Mouse (Mus musculus) c-Kit-positive CD71-positive TER-119-negative erythroid progenitor cells, embryonic 14.5 days (primary cell): Measurements from ENCODE around the gene Clec4n.
"Not testable (repeated sequence)": the region's sequence is repeated elsewhere in the genome, so short reads cannot be mapped to it uniquely, and the experiment has no call there.

Experiments
- DNase-seq: peaks from one replicate; pipeline ENCODE4 v3.0.0-alpha.2; 2013; ENCODE audit warnings: low read depth

Clec4n gene

DNA sequence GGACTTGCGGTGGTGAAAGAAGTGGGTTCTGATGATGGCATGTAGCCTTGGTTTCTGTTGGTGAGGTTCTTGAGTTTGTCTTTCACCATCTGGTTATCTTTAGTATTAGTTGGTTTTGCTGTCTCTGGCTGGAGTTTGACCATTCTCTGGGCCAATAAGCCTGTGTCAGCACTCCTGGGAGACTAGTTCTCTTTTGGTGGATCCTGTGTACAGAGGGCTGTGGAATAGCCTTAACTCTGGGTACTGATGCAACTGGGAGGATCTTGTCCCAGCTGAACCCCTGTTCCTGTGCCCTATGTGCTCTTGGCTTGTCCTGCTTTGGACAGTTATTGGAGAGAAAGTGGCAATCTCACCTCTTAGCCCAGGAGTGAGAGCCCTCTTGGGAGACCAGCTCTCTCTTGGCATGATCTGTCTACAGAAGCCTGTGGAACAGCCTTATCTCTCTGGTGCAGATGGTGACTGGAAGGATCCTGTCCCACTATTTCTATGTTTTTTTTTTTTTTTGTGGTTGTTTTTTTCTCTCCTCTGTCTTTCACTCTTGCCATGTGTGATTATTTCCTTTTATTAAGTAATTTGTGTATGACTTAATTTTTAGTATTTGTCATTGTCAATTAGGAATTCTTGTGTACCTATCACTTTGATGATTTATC lies 63.2 kb downstream of the Clec4n start:
- DNase-seq = peak; percentile 66

DNA sequence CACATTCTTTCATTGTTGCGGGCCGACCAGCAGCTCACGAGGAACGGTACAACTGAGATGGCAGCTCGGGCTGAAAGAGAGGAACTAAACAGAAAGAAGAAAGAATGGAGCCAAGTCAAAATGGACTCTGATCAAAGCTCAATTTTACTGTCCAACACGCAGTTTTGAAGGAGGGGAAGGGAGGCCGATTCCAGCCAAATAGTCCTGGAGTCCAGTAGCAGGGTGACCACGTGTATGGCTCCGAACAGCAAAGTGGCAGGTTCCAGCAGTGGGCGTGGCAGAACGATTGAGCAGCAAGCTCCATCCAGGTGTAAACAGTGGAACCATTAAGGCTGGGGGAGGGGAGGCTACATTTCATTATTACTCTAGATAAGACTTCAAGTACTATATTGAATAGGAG lies 63.9 kb downstream of the Clec4n start:
- not testable (repeated sequence) for DNase-seq
